Mouse (Mus musculus): ENCODE measurements at regions not wholly inside any gene's neighbourhood (a gene's known extent, or its start where the extent isn't known, plus 50 kb on each side); places are given as distances from the start of the nearest gene placed in this dataset.
A peak's percentile ranks its signal among the peaks of the same experiment; 100 is the strongest.

- DNase-seq, result no peak
Measured at GRCm38 (mm10) chr17:93260366-93261205, 61.8 kb downstream of the Adcyap1 start.

- no peak for DNase-seq
Measured at GRCm38 (mm10) chr17:93261206-93261504, 62.3 kb downstream of the Adcyap1 start.

GRCm38 (mm10) chr17:93306121-93306520, 107.3 kb downstream of the Adcyap1 start:
- peak; percentile 21 for DNase-seq

- no peak for DNase-seq
Measured at GRCm38 (mm10) chr17:93312139-93312538, 113.3 kb downstream of the Adcyap1 start.

- DNase-seq, result no peak
Measured at GRCm38 (mm10) chr17:93312640-93313309, 114.0 kb downstream of the Adcyap1 start.

GRCm38 (mm10) chr17:93313310-93313688, 114.5 kb downstream of the Adcyap1 start:
- no peak for DNase-seq

- DNase-seq, result no peak
Measured at GRCm38 (mm10) chr17:93314144-93314543, 115.3 kb downstream of the Adcyap1 start.

- no peak for DNase-seq
Measured at GRCm38 (mm10) chr17:93321482-93321881, 122.7 kb downstream of the Adcyap1 start.

- DNase-seq, result no peak
Measured at GRCm38 (mm10) chr17:93337576-93337975, 138.8 kb downstream of the Adcyap1 start.

- DNase-seq, result no peak
Measured at GRCm38 (mm10) chr17:93355238-93355637, 156.4 kb downstream of the Adcyap1 start.

- DNase-seq, result no peak
Measured at GRCm38 (mm10) chr17:93362926-93363325, 164.1 kb downstream of the Adcyap1 start.

GRCm38 (mm10) chr17:93377453-93378091, 178.8 kb downstream of the Adcyap1 start:
- no peak for DNase-seq

GRCm38 (mm10) chr17:93379789-93380398, 181.1 kb downstream of the Adcyap1 start:
- DNase-seq, result peak; percentile 63

GRCm38 (mm10) chr17:93390256-93390655, 191.4 kb downstream of the Adcyap1 start:
- no peak for DNase-seq

GRCm38 (mm10) chr17:93409329-93409728, 210.5 kb downstream of the Adcyap1 start:
- DNase-seq, result no peak
